Mouse (Mus musculus) CH12.LX (cell line): ENCODE data around the gene Mknk1.

Source experiments
- CTCF ChIP-seq, 2 experiments: IDR thresholded peaks in 1 of 2; conservative IDR thresholded peaks in 1 of 2; 2 replicates each; pipeline ENCODE4 v1.5.1; 2011 to 2012; ENCODE audit warnings: low read depth in 2 of 2, low read length in 2 of 2, improper control_type of control experiment in 1 of 2, inconsistent platforms in 1 of 2, mild to moderate bottlenecking in 1 of 2, moderate library complexity in 1 of 2
- JUND ChIP-seq: conservative IDR thresholded peaks from 2 replicates; pipeline ENCODE4 v1.6.1; 2011; ENCODE audit warnings: low read depth, low read length, improper control_type of control experiment
- MYC ChIP-seq: IDR thresholded peaks from 2 replicates; pipeline ENCODE4 v1.6.1; 2011; ENCODE audit warnings: low read depth, mild to moderate bottlenecking, improper control_type of control experiment, low read length
- POLR2A ChIP-seq: IDR thresholded peaks from 2 replicates; pipeline ENCODE4 v1.6.1; 2011; ENCODE audit warnings: low read depth, mild to moderate bottlenecking, improper control_type of control experiment, low read length
- POLR2AphosphoS2 ChIP-seq: IDR thresholded peaks from 2 replicates; pipeline ENCODE4 v1.6.1; 2011; ENCODE audit warnings: low read depth, low read length, improper control_type of control experiment
- USF1 ChIP-seq: IDR thresholded peaks from 2 replicates; pipeline ENCODE4 v1.6.1; 2014; ENCODE audit warnings: low read depth, mild to moderate bottlenecking, inconsistent platforms, low read length, improper control_type of control experiment
- ZC3H11A ChIP-seq: IDR thresholded peaks from 2 replicates; pipeline ENCODE4 v1.6.1; 2012; ENCODE audit warnings: low read depth, mild to moderate bottlenecking, inconsistent platforms, low read length, improper control_type of control experiment

DNA sequence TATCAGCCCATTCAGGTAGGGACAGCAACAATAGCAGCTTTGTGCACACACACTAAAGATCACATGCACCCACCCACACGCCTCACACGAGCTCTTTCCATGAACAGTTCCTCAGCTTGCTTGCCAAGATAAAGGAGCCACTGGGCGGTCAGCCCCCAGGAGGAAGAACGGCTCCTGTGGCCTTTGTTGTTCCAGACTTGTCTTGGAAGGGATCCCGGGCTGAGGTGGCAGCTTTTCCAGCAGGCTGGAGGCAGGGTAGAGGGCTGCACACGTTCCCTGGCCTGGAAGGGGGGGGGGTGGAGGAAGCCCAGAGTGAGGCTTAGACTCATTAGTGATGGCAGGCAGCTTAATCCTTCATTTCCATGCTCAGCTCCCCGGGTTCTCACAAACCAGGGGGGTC, 69.6 kb downstream of the Mknk1 start:
- TF ChIP-seq USF1 (no peak), POLR2A (no peak), ZC3H11A (no peak), CTCF (conservative IDR thresholded peaks at IDR 0.05 in 1 of 2, IDR thresholded peaks at IDR 0.05 in 1 of 2; ENCODE audit: low read depth in 2 of 2, low read length in 2 of 2) (no peak), POLR2AphosphoS2 (no peak), JUND (no peak), MYC (no peak)
